Mouse (Mus musculus): ENCODE measurements at regions not wholly inside any gene's neighbourhood (a gene's known extent, or its start where the extent isn't known, plus 50 kb on each side); places are given as distances from the start of the nearest gene placed in this dataset.

DNA sequence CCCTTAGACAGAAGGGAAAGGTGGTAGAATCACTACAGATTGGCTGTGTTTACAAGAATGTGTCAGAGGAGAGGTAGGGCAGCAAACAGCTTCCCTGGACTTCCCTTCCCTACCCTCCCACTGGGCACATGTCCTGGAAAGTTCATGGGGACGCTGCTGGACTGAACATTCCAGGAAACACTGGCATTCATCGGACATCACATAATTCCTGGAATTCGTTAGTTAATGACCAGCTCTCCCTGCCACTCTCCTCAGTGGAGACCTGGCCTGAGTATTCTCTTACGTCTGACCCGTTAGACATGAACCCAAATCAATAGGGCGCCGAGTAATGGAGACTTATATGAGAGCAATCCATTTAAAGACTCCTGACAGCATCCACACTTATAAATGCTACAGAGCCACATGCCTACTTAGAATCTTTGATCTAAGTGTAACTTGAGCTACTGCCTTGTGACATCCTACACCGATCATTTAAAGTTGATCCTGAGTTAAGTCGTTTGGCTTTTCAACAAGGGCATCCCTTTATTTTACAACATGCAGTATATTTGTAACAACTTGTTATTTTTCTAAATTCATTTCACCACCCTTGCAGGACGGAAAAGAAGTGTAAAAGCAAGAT lies 156.6 kb downstream of the Snx10 start:
- H3K27me3 ChIP-seq (ENCODE audit: control insufficient read depth, insufficient read depth, insufficient read length) = no peaks in the 10 kb centered on the region
- H3K79me2 ChIP-seq (ENCODE audit: control insufficient read depth, insufficient read depth) = no peaks in the 10 kb centered on the region
- TF ChIP-seq REST (IDR thresholded peaks at IDR 0.05; ENCODE audit: insufficient read depth, insufficient read length) (no peak), CEBPB (IDR thresholded peaks at IDR 0.05; ENCODE audit: insufficient read depth, poor library complexity, severe bottlenecking) (no peak), TCF12 (IDR thresholded peaks at IDR 0.05; ENCODE audit: insufficient read depth, poor library complexity, severe bottlenecking) (no peak), USF1 (IDR thresholded peaks at IDR 0.05; ENCODE audit: low read depth) (no peak), POLR2AphosphoS2 (IDR thresholded peaks at IDR 0.05; ENCODE audit: insufficient read length, low read depth) (no peak), SRF (IDR thresholded peaks at IDR 0.05; ENCODE audit: control insufficient read depth, insufficient read length, low read depth) (no peak), TCF3 (IDR thresholded peaks at IDR 0.05; ENCODE audit: insufficient read length, low read depth) (no peak), MYOD1 (IDR thresholded peaks at IDR 0.05; ENCODE audit: control insufficient read depth in 1 of 3, insufficient read length in 2 of 3, low read depth in 2 of 3) (no peak), MYOG (IDR thresholded peaks at IDR 0.05; ENCODE audit: control insufficient read depth in 1 of 3, insufficient read depth in 1 of 3, insufficient read length in 2 of 3, low read depth in 2 of 3) (no peak), MAX (IDR thresholded peaks at IDR 0.05; ENCODE audit: low read depth) (no peak), POLR2A (IDR thresholded peaks at IDR 0.05; ENCODE audit: insufficient read length, low read depth) (no peak), E2F4 (IDR thresholded peaks at IDR 0.05; ENCODE audit: insufficient read depth) (no peak)
- no peaks in the 10 kb centered on the region for H3K36me3 ChIP-seq (ENCODE audit: control insufficient read depth, insufficient read depth)
- H3K4me2 ChIP-seq (ENCODE audit: low read depth) = no peak overlapping the region
- no peak overlapping the region for H3K4me3 ChIP-seq
- no peak overlapping the region for H3ac ChIP-seq (ENCODE audit: control insufficient read depth, insufficient read length)

GRCm38 (mm10) chr6:51683131-51683530 lies 159.4 kb downstream of the Snx10 start:
- Histone ChIP-seq H3K27me3 (ENCODE audit: control insufficient read depth, insufficient read depth, insufficient read length) (no peaks in the 10 kb centered on the region), H3ac (ENCODE audit: control insufficient read depth, insufficient read length) (no peak overlapping the region), H3K79me2 (ENCODE audit: control insufficient read depth, insufficient read depth) (no peaks in the 10 kb centered on the region), H3K4me3 (no peak overlapping the region), H3K4me2 (ENCODE audit: low read depth) (no peak overlapping the region), H3K36me3 (ENCODE audit: control insufficient read depth, insufficient read depth) (no peaks in the 10 kb centered on the region)
- TF ChIP-seq POLR2A (IDR thresholded peaks at IDR 0.05; ENCODE audit: insufficient read length, low read depth) = no peak

DNA sequence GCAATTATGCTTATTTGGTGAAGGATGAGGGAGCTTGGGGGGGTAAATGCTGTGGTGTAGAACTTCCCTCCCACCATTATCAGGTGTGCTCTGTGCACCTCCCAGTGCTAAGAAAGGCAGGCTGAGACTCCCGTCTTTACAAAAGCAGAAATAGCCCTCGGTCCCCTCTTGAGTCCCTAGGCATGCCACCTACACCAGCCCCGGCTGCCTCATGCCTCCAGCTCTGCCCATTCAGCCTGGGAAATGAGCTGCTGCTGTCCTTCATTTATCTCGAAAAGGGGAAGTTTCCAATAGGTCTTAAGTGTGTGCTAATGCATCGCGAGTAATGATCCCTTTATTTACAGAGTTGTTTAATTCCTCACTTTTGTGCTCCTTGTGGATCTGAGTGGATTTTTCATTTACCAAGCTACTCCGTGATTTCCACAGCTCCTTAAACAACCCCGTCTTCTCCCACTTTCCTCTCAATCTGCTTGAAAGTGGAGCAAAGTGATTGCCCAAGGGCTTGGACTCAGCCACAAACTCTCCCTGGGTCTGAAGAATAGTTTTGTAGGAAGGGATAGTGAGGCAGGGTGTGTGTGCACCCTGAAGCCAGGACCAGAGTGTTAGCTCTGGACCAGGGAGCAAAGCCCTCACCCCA lies 162.1 kb downstream of the Snx10 start:
- Histone ChIP-seq H3K4me3 (no peak overlapping the region), H3K27me3 (ENCODE audit: control insufficient read depth, insufficient read depth, insufficient read length) (no peaks in the 10 kb centered on the region)
- TF ChIP-seq MYOD1 (IDR thresholded peaks at IDR 0.05; ENCODE audit: control insufficient read depth in 1 of 3, insufficient read length in 2 of 3, low read depth in 2 of 3) = no peak

DNA sequence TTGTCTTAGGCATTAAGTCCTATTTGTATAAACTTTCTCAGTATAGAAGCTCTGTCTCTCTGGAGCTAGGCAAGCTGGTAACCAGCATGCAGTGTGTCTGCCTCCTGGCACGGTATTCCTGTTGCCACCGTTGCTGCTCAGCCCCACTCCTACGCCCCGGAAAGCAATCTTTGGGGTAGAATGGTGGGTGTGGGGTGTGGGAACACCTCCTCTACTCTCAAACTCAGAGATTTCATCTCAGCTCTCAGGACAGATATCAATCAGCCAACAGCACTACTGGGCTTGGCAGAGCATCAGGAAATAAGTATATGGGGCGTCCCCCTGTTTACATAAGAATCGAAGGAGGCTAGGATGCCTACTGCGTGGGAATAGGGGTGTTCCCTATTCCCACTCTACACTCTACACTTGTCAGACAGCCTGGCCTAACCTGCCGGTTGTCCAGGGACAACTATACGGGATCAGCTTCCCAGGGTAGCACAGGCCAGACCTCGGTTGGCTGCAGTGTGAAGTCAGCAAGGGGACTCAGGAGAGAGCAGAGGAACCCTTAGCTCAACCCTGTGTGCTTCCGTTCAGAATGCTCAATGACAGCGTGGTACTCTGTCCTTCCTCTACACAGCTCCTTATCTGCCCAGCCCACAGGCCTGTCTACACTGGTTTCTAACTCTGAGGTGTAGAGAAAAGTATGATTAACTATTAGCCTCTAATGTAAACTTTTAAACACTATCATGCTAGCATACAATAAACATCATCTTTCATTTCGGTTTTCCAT lies 167.3 kb downstream of the Snx10 start:
- Histone ChIP-seq H3K27me3 (ENCODE audit: control insufficient read depth, insufficient read depth, insufficient read length) (no peaks in the 10 kb centered on the region), H3K4me3 (no peak overlapping the region), H3ac (ENCODE audit: control insufficient read depth, insufficient read length) (no peak overlapping the region), H3K79me2 (ENCODE audit: control insufficient read depth, insufficient read depth) (no peaks in the 10 kb centered on the region), H3K36me3 (ENCODE audit: control insufficient read depth, insufficient read depth) (no peaks in the 10 kb centered on the region), H3K4me2 (ENCODE audit: low read depth) (no peak overlapping the region)
- TF ChIP-seq MYOG (IDR thresholded peaks at IDR 0.05; ENCODE audit: control insufficient read depth in 1 of 3, insufficient read depth in 1 of 3, insufficient read length in 2 of 3, low read depth in 2 of 3) = no peak
- TF ChIP-seq POLR2AphosphoS2 (IDR thresholded peaks at IDR 0.05; ENCODE audit: insufficient read length, low read depth) = no peak
- no peak for TF ChIP-seq USF1 (IDR thresholded peaks at IDR 0.05; ENCODE audit: low read depth)
- no peak for TF ChIP-seq SRF (IDR thresholded peaks at IDR 0.05; ENCODE audit: control insufficient read depth, insufficient read length, low read depth)
- no peak for TF ChIP-seq TCF12 (IDR thresholded peaks at IDR 0.05; ENCODE audit: insufficient read depth, poor library complexity, severe bottlenecking)
- TF ChIP-seq REST (IDR thresholded peaks at IDR 0.05; ENCODE audit: insufficient read depth, insufficient read length) = no peak
- TF ChIP-seq TCF3 (IDR thresholded peaks at IDR 0.05; ENCODE audit: insufficient read length, low read depth) = no peak
- no peak for TF ChIP-seq MYOD1 (IDR thresholded peaks at IDR 0.05; ENCODE audit: control insufficient read depth in 1 of 3, insufficient read length in 2 of 3, low read depth in 2 of 3)
- TF ChIP-seq MAX (IDR thresholded peaks at IDR 0.05; ENCODE audit: low read depth) = no peak
- no peak for TF ChIP-seq E2F4 (IDR thresholded peaks at IDR 0.05; ENCODE audit: insufficient read depth)
- no peak for TF ChIP-seq POLR2A (IDR thresholded peaks at IDR 0.05; ENCODE audit: insufficient read length, low read depth)
- TF ChIP-seq CEBPB (IDR thresholded peaks at IDR 0.05; ENCODE audit: insufficient read depth, poor library complexity, severe bottlenecking) = no peak

More for the DNA sequence above, 162.1 kb downstream of the Snx10 start:
- H3ac ChIP-seq (ENCODE audit: control insufficient read depth, insufficient read length) = no peak overlapping the region
- no peaks in the 10 kb centered on the region for H3K36me3 ChIP-seq (ENCODE audit: control insufficient read depth, insufficient read depth)
- H3K4me2 ChIP-seq (ENCODE audit: low read depth) = no peak overlapping the region
- H3K79me2 ChIP-seq (ENCODE audit: control insufficient read depth, insufficient read depth) = no peaks in the 10 kb centered on the region

DNA sequence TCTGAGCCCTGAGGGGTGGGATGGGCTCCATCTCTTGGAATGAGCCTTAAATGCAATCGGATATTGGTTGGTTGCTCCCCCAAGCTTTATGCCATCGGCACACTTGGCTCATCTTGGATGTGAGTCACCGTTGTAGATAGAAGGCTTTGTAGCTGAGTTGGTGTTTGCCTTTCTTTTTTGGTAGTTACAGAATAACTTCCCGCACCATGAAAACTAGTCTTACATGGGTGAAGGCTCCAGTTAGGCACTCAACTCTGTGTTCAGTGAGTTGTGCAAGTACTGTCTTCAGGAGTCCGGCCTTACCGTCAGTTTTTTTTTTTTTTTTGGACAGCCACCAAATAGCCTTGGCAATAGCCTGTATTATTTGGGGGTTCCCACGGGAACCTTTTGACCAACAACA lies 170.3 kb downstream of the Snx10 start:
- H3ac ChIP-seq (ENCODE audit: control insufficient read depth, insufficient read length) = no peak overlapping the region
- H3K79me2 ChIP-seq (ENCODE audit: control insufficient read depth, insufficient read depth) = no peaks in the 10 kb centered on the region
- TF ChIP-seq E2F4 (IDR thresholded peaks at IDR 0.05; ENCODE audit: insufficient read depth) (no peak), USF1 (IDR thresholded peaks at IDR 0.05; ENCODE audit: low read depth) (no peak), CEBPB (IDR thresholded peaks at IDR 0.05; ENCODE audit: insufficient read depth, poor library complexity, severe bottlenecking) (no peak), TCF3 (IDR thresholded peaks at IDR 0.05; ENCODE audit: insufficient read length, low read depth) (no peak), MAX (IDR thresholded peaks at IDR 0.05; ENCODE audit: low read depth) (no peak), TCF12 (IDR thresholded peaks at IDR 0.05; ENCODE audit: insufficient read depth, poor library complexity, severe bottlenecking) (no peak), MYOG (IDR thresholded peaks at IDR 0.05; ENCODE audit: control insufficient read depth in 1 of 3, insufficient read depth in 1 of 3, insufficient read length in 2 of 3, low read depth in 2 of 3) (no peak), SRF (IDR thresholded peaks at IDR 0.05; ENCODE audit: control insufficient read depth, insufficient read length, low read depth) (no peak), POLR2A (IDR thresholded peaks at IDR 0.05; ENCODE audit: insufficient read length, low read depth) (no peak), REST (IDR thresholded peaks at IDR 0.05; ENCODE audit: insufficient read depth, insufficient read length) (no peak), POLR2AphosphoS2 (IDR thresholded peaks at IDR 0.05; ENCODE audit: insufficient read length, low read depth) (no peak), MYOD1 (IDR thresholded peaks at IDR 0.05; ENCODE audit: control insufficient read depth in 1 of 3, insufficient read length in 2 of 3, low read depth in 2 of 3) (no peak)
- H3K27me3 ChIP-seq (ENCODE audit: control insufficient read depth, insufficient read depth, insufficient read length) = no peaks in the 10 kb centered on the region
- H3K4me3 ChIP-seq = no peak overlapping the region
- no peaks in the 10 kb centered on the region for H3K36me3 ChIP-seq (ENCODE audit: control insufficient read depth, insufficient read depth)
- H3K4me2 ChIP-seq (ENCODE audit: low read depth) = no peak overlapping the region

All from myocyte (in vitro differentiated cells).